Mouse (Mus musculus): ENCODE results near the gene Kat5. TPM values are rescaled to one million over a fixed set of nuclear protein-coding genes. Genes with fewer than 3 reads are reported as not detected.

Kat5 gene
- total and polyA plus RNA-seq, 3 experiments = 54.5 to 67.6 TPM; not detected in 1

DNA sequence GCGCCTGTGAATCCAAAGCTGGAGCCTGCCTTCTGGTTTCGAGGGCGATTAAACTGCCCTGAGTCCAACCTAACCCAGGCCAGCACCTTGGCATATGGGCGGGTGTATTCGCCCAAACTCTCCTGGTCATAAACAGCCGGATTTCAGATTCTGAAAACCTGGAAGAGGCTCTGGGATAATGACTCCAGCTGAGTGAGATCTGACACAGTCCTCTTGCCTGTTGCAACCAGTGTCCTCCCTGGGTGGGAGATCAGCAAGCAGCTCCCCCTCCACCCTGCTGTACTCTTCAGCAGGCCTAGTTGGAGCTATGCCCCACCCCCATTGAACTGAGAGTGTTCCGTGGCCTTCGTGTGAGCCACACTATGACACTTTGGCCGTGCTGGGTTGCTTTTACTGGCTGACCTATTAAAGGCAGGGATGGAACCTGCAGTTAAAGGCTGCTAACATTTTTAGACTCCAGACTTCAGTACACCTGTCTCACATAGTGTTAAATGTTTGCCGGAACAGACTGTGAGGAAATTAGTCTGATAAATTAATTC is 48.7 kb downstream of the Kat5 start:
- no peak overlapping the region for H3K9ac ChIP-seq (ENCODE audit: control insufficient read depth, low read depth, low read length, poor library complexity, severe bottlenecking)
- H3K36me3 ChIP-seq (ENCODE audit: control insufficient read depth in 1 of 2, insufficient read depth in 2 of 2, low read length in 2 of 2) = no peaks in the 10 kb centered on the region
- H3K79me2 ChIP-seq (ENCODE audit: control insufficient read depth, insufficient read depth, low read length, poor library complexity) = no peaks in the 10 kb centered on the region
- no peaks in the 10 kb centered on the region for H3K9me3 ChIP-seq (replicated peaks; ENCODE audit: insufficient read depth, low read length)
- no peaks in the 10 kb centered on the region for H3K27me3 ChIP-seq (ENCODE audit: control insufficient read depth in 1 of 2, insufficient read depth in 2 of 2, low read length in 2 of 2)
- DNase-seq (ENCODE audit: low read depth, low spot score) = no peak
- no peak for TF ChIP-seq MYB (IDR thresholded peaks at IDR 0.05; ENCODE audit: low read depth, low read length)
- no peak for TF ChIP-seq MEF2A (IDR thresholded peaks at IDR 0.05; ENCODE audit: extremely low read depth, insufficient replicate concordance, low read depth, low read length, poor library complexity, severe bottlenecking)
- TF ChIP-seq E2F4 (IDR thresholded peaks at IDR 0.05; ENCODE audit: borderline replicate concordance, low read depth, low read length) = no peak
- TF ChIP-seq CHD1 (IDR thresholded peaks at IDR 0.05; ENCODE audit: low read depth, low read length) = no peak
- TF ChIP-seq RAD21 (IDR thresholded peaks at IDR 0.05; ENCODE audit: low read depth, low read length) = no peak
- no peak for TF ChIP-seq CTCF (IDR thresholded peaks at IDR 0.05 in 2 of 3, conservative IDR thresholded peaks at IDR 0.05 in 1 of 3; ENCODE audit: control insufficient read depth in 1 of 3, insufficient read depth in 1 of 3, low read depth in 2 of 3, low read length in 3 of 3, poor library complexity in 1 of 3, severe bottlenecking in 1 of 3)
- TF ChIP-seq POLR2AphosphoS5 (IDR thresholded peaks at IDR 0.05; ENCODE audit: borderline replicate concordance, low read depth, low read length) = no peak
- TF ChIP-seq POLR2AphosphoS2 (IDR thresholded peaks at IDR 0.05; ENCODE audit: low read length) = no peak
- no peak for TF ChIP-seq UBTF (IDR thresholded peaks at IDR 0.05; ENCODE audit: borderline replicate concordance, insufficient read depth, low read depth, low read length)
- TF ChIP-seq EP300 (IDR thresholded peaks at IDR 0.05; ENCODE audit: low read depth in 1 of 2, low read length in 2 of 2) = no peak
- TF ChIP-seq NRF1 (IDR thresholded peaks at IDR 0.05; ENCODE audit: insufficient read depth, low read depth, low read length, poor library complexity, severe bottlenecking) = no peak
- no peak for TF ChIP-seq MAX (IDR thresholded peaks at IDR 0.05; ENCODE audit: low read length)
- TF ChIP-seq BHLHE40 (IDR thresholded peaks at IDR 0.05; ENCODE audit: borderline replicate concordance, low read depth, low read length) = no peak
- TF ChIP-seq HCFC1 (IDR thresholded peaks at IDR 0.05; ENCODE audit: low read depth, low read length) = no peak
- no peak for TF ChIP-seq KAT2A (conservative IDR thresholded peaks at IDR 0.05; ENCODE audit: low read depth, low read length)
- no peak for TF ChIP-seq MAFK (IDR thresholded peaks at IDR 0.05; ENCODE audit: borderline replicate concordance, low read depth, low read length)
- TF ChIP-seq ZC3H11A (IDR thresholded peaks at IDR 0.05; ENCODE audit: low read depth, low read length) = no peak
- H3K4me3 ChIP-seq (ENCODE audit: control insufficient read depth in 1 of 2, insufficient read depth in 1 of 2, low read depth in 2 of 2, low read length in 2 of 2) = no peak overlapping the region
- H3K4me1 ChIP-seq (ENCODE audit: control insufficient read depth in 1 of 2, insufficient read depth in 2 of 2, low read length in 2 of 2) = peaks cover 0 to 3% of the 10 kb centered on the region in 2 experiments; a peak in 1 of 4 replicates
- H3K27ac ChIP-seq (ENCODE audit: control insufficient read depth, low read depth, low read length) = no peak overlapping the region

DNA sequence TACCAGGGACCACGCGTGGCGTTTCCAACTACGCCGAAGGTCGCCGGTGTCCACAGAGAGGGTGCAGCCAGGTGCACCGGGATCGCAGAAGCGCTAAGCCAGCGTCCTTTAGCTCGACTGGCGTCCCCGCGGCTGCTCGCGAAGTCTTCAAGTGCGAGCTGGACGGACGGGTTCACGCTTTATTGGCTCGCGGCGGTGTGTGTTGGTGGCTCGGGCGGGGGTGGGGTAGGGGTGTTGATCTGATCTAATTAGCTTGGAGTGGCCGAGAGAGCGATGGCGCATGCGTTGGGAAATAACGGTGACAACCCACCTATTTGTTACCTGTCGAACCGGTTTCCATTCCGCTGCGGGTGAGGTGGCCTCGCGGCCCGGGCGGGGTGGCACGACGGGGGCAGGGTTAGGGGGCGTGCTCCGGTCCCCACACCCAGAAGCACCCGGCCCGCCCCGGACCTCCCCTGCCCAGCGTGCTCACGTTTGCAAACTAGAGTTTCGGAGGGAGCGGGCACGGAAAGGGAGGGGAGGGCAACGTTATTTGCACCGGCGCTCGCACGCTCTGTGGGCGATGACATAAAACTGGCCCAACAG is 49.5 kb downstream of the Kat5 start, which contains the start of gene Ovol1:
TSS of gene Ovol1 (minus strand) at position 190 of the 585 bp plus-strand sequence.
- H3K79me2 ChIP-seq (ENCODE audit: control insufficient read depth, insufficient read depth, low read length, poor library complexity) = no peaks in the 10 kb centered on the region
- H3K36me3 ChIP-seq (ENCODE audit: control insufficient read depth in 1 of 2, insufficient read depth in 2 of 2, low read length in 2 of 2) = no peaks in the 10 kb centered on the region
- no peak within 1 kb of the TSS for H3K9ac ChIP-seq (ENCODE audit: control insufficient read depth, low read depth, low read length, poor library complexity, severe bottlenecking)
- H3K9me3 ChIP-seq (replicated peaks; ENCODE audit: insufficient read depth, low read length) = no peaks in the 10 kb centered on the region
- H3K27me3 ChIP-seq (ENCODE audit: control insufficient read depth in 1 of 2, insufficient read depth in 2 of 2, low read length in 2 of 2) = no peaks in the 10 kb centered on the region
- no peak within 1 kb of the TSS for H3K27ac ChIP-seq (ENCODE audit: control insufficient read depth, low read depth, low read length)
- no peaks in the 10 kb centered on the region for H3K4me1 ChIP-seq (ENCODE audit: control insufficient read depth in 1 of 2, insufficient read depth in 2 of 2, low read length in 2 of 2)
- no peak for TF ChIP-seq ZC3H11A (IDR thresholded peaks at IDR 0.05; ENCODE audit: low read depth, low read length)
- no peak for DNase-seq (ENCODE audit: low read depth, low spot score)
- H3K4me3 ChIP-seq (ENCODE audit: control insufficient read depth in 1 of 2, insufficient read depth in 1 of 2, low read depth in 2 of 2, low read length in 2 of 2) = no peak within 1 kb of the TSS

Data from MEL (cell line).